Mouse (Mus musculus) embryo, embryonic 11.5 days (tissue): ENCODE measurements at regions not wholly inside any gene's neighbourhood (a gene's known extent, or its start where the extent isn't known, plus 50 kb on each side); places are given as distances from the start of the nearest gene placed in this dataset.

Experiments
- DNase-seq: peaks from one replicate; pipeline ENCODE4 v3.0.0-alpha.2; 2012; ENCODE audit warnings: low read depth, low spot score

DNA sequence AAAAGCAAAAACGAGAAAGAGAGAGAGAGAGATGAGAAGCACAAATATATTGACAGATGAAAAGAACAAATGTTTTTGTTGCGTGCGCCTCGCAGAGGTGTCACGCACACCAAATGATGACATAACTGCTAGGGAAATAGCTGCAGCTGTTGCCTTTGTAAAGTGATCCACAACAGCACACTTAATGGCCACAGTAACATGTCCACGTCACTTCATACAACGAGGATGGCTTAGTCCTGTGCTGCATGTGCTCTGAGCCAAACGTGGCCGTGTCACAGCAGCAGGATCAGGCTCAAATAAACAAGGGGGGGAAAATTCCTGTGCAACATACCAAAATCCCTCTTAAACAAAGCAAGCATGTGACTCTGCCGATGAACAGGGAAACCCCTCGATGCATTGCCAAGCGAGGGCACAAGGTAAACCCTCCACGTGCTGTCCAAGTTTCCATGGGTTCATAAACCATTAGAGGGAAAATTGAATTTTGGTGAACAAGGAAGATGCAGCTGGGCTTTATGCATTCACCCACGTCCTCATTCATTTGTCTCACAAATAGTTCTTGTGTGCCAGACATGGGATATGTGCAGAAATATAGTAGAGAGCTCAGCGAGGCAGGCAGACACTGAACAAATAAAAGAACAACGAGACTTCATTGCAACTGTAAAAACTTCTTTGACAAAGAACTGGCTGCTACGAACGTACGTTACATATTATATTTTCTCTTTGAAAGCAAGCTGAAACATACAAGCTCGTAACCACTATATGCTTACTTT, 223.0 kb upstream of the Pard3b start:
- DNase-seq, result no peak

DNA sequence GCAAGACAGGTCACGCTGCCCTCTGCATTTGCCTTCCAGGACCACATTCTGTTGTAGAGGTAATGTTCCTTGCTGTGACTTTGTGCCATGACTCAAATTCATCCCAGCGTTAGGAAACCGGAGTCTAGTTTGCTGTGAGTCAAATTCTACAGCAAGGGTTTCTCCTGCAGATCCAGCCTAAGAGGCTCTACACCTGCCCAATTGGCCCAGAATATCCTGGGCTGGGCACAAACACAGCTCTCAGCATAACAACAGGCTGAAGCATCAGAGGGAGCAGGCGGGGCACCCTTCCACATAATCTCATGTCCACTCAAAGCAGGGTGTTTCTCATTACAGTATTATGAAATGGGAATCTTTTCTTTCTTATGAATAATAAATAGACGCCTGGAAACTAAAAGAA, 220.2 kb upstream of the Pard3b start:
- no peak for DNase-seq

DNA sequence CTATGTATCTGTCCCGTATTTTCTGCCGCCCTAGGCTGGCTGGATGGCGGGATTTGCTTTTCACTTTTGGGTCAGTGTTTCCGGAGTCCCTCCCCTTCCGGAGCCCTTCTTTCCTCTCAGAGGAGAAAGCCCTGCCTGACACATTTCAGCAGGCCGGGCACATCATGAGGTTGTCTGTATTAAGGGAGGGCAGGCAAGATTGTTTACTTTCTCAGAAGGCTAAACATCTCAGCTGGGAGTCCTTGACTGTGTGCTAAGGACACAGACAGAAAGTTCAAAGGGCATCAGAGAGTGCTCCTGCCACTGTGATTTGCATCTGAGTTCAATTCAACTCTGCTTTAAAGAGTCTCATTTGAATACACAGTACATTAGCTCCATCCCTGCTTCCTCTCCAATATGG, 218.8 kb upstream of the Pard3b start:
- no peak for DNase-seq

DNA sequence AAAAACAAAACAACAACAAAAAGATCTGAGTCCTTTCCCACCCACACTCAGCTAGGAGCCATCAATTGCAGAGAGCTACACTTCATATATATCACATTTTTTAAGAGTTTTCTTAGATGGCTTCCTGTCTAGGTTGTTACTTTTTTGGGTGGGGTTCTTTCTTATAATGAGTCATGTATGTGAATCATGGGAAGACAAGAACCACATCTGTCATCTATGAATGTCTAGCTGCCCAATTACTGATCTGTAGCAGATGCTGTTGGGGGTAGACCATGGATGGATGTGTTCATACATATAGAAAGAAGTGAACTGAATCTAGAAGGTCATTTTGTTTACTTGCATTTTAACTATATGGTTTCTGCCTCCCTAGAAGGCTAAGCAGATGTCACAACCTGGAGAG, 215.4 kb upstream of the Pard3b start:
- no peak for DNase-seq

DNA sequence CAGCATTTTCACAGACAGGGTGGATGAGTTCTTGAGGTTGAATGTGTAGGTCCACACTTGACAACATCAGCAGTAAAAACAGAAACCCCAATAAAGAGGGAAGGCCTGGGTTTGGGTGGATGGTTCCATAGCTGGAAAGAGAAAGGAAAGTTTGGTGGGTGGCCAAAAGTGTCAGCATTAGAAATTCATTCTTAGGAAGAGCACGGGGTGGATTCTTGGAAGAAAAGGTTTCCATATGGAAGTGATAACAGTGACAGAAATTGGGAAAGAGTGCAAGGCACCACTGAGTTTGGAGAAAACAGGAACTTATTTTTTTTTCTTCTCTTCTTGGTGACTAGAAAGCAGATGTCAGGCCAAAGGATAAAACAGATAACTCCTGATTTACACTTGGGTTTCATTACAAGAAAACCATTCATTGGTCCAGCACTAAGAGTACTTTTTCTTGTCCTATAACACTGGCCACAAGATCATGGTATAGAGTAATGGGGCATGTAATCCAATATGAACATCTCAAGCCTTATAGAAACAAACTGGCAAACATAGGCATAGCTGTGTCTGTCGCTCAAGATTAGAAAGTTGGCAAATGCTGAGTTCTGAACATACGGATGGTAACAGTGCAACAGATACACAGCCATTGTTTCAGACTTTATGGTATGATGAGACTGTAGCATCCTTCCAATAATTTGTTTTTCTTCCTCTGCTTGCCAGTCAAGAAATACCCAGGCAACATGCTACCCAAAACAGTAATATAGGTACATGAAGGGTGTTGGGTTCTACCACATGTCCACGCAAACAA, 209.7 kb upstream of the Pard3b start:
- no peak for DNase-seq

DNA sequence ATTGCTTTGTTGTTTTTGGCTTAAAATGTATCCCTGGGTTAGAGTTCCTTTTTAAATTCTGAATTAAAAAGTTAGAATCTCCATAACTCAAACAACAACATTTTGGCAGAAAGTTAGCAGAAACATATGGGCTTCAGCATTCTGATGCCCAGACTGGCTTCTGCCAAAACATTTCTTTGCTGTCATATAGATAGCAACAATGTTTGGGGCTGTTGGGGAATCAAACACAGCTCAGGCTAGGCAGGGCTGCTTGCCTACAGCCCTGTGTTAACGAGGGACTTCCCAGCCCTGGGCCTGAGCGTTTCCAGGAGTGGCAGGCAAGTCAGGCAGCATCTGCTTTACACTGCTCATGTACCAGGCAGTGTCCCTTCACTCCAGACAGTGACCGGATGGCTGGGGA, 201.0 kb upstream of the Pard3b start:
- DNase-seq, result no peak

DNA sequence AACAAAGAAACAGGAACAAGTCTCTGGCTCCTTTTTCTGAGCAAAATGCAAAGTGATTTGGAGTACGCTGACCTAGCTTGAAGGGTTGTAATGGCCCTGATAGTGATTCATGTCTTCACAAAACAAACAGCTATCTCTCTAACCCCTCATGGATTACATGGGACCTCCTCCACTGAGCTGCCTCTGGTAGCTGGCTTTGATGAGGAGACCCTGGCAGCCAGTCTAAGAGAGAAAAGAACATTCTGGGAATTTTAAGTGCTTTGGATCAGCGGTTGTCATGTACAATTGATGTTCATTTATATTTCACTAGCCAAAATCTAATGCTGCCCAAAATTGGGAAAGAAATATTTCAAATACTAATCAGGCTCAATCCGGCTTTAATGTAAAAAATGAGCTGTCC, 177.2 kb upstream of the Pard3b start:
- DNase-seq, result no peak

DNA sequence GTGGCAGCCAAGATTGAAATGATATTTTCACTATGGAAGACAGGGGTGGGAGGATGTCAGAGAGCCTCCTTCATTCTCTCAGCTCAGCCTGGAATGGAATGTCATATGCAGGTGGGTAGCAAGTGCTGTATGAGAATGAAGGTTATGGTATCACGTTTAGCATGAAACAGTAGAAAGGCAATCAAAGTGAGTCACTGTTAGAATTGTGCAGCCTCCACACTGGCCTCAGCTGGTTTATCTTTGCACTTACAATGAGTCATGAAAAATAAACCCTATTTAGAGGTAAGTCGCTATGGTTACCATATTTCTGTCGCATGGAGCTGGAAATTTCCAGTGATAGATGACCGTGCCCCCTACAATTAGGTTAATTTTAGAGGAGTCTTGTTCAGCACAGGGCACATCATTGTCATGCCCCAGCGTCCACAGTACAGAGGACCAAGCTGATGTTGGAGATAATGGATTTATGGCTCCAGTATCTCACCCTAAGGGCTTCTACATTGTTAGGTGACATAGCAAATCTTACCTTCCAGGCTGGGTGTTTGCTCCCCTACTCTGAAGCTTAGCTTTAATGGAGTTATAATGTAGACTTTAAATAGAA, 167.9 kb upstream of the Pard3b start:
- DNase-seq, result no peak

DNA sequence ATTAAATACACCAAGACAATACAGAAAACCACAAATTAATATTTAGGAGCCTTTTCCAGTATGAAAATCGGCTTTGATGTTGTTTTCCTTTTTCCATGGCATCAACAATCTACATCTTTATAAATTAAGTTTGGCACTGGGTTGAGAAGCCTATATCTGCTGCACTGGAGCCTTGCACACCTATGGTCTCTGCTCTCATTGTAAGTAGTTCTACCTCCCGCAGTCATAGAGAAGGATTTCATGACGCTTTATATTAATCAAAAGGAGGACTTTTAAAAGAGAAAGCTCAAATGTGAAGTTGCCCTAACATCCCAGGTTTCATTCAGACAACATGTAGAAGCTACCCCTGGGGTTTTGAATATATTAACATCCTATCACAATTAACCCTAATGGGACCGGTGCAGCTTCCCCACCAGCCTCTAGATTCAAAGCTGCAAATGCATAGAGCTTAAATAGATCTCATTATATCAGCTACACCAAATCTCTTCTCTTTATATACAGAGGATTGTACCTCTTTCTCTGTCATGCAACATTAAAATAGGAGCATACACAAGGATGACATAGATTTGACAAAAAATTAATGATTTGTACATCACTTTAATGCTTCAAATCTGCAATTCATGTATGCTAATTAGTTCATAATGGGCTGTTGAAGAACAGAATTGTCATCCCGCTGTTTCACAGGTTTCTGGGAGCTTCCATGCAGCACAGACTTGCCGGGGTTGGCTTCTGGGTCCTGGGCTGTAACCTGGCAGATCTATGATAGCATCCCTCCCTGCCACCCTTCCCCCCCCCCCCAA, 166.6 kb upstream of the Pard3b start:
- no peak for DNase-seq

DNA sequence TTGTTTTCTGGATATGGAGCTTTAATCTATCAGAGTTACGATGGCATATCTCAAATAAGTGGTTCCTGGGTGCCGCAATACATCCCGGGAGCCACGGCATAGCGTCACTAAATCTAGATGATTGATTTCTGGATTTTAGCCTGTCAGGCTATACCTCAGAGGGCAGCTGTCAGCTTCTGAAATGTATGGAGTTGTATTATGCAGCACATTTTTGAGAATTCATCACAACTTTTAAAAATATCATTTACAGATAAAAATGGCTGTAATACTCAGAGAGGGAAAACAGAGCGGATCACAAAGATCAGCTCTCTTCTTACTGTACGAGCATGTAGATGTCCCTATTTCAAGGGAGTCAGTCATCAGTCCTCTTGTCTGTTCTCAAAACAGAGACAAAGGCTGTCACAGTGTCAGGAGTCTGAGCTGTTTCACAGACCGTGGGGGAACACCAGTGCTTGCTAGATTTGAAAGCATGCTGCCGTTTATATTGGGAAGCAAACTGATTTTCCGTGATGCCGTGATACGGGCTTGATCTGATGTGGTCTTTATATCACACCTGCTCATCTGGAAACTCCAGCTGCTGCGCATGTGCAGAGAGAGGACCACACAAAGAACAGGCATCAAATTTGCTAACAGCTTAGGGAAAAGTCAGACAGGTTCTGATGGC, 165.9 kb upstream of the Pard3b start:
- DNase-seq, result no peak

DNA sequence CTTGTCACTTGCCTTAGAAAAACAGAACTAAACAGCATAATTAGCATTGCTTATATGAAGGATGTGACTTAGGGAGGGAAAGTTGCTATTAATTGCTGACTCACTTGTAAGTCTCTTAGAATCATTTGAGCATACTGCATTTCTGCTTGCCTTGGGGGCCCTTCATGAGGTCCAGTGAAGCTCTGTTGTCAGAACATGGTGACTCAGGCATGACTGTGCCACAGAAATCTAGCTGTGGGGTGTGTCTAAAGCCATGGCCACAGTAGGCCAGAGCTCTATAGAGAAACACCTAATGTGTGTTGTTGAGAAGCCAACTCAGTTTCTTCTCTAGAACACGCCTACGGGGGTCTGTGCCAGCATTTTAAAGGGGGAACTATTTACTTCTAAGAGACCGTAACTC, 153.2 kb upstream of the Pard3b start:
- no peak for DNase-seq

DNA sequence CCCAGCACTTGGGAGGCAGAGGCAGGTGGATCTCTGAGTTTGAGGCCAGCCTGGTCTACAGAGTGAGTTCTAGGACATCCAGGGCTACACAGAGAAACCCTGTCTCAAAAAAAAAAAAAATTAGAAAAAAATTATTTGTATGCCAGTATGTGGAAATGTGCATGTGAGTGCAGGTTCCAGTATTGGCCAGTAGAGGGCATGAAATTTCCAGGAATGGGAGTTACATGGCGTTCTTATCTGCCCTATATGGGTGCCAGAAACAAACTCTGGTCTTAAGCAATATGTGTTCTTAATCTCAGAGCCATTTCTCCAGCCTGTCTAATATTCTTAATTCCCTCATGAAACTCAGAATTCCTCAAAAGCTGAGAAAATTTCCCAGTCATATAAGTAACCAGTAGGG, 113.7 kb upstream of the Pard3b start:
- DNase-seq, result no peak

DNA sequence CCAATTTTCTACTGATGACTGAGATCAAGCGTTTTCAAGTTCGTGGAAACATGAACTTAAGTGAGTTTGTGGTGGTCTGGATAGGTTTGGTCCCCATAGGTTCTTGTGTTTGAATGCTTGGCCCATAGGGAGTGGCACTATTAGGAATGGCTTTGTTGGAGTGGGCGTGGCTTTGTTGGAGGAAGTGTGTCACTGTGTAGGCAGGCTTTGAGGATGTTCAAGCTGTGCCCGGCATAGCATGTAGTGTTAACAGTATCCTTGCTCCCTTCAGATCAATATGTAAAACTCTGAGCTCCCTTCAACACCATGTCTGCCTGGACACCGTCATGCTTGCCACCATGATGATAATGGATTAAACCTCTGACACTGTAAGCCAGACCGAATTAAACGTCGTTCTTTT, 112.7 kb upstream of the Pard3b start:
- no peak for DNase-seq

DNA sequence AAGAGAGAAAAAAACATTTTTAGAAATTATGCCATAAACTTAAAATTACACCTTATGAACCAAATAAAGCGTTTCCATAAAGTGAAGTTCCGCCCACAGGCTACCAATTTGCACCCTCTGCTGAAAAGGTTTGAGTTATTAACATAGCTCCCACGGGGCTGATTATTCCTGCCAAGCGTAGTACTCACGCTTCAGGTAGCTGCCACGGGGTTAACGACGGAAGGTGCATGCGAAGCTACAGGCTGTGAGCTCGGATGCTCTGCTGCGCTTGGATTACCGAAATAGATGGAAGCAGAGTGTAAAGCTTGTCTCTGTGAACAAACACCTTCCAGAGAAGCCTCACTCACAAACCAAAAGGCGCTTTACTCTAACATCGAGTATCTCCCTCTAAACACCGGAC, 109.9 kb upstream of the Pard3b start:
- no peak for DNase-seq

DNA sequence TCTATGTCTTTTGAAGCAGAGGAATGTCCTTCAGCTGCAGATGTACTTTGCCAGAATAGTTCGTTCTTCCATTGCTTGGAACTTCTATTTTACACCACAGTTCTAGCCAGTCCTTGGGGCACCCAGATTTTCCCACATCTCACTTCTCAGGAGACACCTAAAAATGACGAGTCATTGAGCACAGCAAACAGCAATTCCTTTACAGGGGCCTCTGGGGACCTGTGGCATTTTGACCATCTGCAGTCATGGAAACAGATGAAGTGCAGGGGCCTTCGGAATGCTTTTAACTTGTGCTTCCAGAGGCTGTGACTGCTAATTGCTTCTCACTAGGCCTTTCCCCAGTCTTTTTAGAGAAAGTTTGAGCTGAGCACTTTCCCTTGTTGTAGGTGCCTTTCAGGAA, 108.5 kb upstream of the Pard3b start:
- DNase-seq, result peak; percentile 13

DNA sequence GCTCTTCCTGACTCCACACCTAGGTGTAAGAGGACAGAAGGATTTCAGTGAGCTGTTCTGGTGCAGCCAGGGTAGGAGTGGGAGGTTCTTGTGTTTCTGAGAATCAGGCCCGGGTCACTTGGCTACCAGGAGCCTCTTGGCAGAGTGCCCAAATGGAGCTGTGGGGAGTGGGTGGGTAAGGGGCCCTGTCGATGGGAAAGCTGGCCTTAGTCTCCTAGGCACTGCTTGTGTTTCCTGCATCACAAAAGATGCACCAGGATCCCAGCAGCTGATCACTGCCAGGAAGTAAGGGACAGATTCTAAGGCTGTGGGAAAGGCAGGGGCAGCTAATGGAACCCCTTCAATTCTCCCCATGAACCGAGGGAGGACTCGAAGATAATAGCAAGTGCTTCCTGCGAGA, 107.1 kb upstream of the Pard3b start:
- peak; percentile 8 for DNase-seq

DNA sequence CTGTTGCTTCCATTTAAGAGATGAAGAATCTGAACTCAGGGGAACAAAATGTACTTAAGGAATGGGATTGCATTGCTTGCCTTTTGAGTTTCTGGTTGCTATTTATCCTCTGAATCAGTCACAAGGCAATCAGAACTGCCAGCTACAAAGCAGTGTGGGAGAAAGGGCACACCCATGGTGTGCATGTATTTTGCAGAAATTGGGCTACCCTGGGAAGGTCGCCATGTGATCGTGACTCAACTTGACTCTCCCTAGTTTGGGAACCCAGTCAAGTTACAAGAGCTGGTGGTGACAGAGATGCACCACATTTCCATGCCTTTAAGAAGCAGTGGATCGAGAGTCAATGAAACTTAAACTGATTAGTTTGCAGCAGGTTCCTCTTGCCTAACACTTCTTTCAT, 98.5 kb upstream of the Pard3b start:
- no peak for DNase-seq

DNA sequence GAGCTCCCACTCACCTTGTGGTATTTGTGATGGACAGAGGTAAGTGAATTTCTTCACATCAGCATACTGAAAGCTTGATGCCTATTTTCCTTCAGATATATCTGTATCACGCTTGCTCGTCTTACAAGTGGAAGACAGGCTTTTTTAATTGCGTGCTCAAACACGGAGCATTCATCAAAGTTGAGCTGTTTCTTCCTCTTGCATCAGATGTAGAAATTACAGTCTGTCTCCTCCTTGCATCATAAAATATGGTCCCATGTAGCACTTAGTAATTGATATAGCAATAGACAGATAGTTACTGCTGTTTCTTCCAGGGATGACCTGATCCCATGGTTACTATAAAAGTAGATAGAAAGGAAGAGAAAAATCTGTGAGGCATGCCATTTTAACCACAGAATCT, 97.5 kb upstream of the Pard3b start:
- DNase-seq, result no peak

DNA sequence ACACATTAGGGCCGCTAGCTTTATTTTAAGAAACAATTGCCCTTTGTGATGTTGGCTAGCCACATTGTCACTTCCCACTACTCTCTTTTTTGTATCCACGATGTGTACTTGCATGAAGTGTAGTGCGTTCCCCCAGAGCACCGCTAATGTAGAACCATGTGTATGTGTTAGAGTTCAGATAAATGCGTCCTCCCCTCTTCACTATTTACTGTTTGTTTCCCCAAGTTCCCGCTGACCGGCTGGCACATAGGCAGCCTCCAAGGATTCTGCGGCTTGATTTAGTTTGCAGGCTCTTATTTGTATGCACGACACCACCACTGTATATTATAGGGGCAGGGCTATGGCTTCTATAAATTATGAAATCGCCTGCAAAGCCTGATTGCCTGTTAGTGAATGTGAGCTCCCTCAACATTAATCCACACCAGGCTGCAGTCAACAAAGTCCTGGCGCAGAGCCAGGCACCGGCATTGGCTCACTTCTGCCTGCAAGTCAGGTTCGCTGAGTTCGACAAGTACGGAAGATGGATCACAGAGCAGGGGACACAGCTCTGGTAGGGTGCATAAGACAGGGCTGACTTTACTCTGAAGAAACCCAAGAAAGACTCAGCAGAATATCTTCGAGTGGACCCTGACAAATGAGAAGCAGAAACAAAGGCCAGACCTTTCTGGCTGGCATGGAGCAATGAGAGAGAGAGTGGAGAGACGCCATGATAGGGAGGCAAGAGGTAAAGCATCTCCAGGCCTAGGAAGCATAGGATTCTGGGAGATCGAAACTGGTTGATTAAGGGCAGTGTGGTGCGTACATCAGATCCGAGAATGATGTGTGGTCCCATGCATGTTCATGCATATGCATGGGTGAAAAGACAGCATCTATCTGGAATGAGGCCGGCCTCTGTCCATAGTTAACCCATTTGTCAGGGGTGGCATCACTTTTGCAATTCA, 85.8 kb upstream of the Pard3b start:
- DNase-seq, result peak; percentile 26

DNA sequence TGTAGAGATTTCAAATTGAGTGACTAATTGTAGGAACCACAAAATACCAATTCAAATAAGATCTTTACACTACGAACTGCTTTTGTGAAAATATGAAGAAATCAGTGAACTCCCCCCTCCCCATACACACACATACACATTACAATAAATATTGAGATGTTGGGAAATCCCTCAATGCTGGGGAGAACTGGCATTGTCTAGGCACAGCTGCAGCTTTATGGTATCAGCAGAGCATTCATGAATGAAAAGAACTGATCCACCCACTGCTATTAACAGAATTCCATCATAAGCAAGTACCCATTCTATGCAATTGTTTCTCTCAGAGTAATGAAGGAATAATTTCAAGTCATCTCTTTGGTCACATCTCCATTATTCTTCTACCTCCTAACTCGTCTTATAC, 79.1 kb upstream of the Pard3b start:
- no peak for DNase-seq
